Mouse (Mus musculus): Measurements from ENCODE around the gene Snrpe. TPM values are rescaled to one million over a fixed set of nuclear protein-coding genes. Genes with fewer than 3 reads are reported as not detected.

The Snrpe gene
- polyA plus RNA-seq, 1 experiment from 2014 or later = 725 TPM

DNA sequence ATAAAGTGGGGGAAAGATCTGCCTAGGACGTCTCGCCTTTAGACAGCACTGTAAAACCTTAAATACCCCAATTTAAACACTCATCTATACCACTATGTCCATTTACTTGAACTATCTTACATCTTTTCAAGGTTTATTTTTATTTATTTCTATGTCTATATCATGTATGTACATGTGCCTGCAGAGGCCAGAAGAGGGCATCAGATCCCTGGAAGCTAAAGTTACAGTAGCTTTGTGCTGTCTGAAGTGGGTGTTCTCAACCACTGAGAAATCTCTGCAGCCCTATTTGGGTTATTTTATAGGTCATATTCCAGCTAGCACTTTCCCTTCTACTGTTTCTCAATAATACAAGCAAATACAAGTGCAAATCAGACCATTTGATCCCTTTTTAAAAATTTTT, 22.1 kb upstream of the Snrpe start:
- Histone ChIP-seq H3K27ac (ENCODE audit: low read depth, low read length) (no peak overlapping the region), H3K4me3 (ENCODE audit: low read depth, low read length) (no peak overlapping the region), H3K9ac (ENCODE audit: low read depth, low read length) (no peak overlapping the region), H3K27me3 (ENCODE audit: control insufficient read depth, insufficient read depth, low read length) (no peaks in the 10 kb centered on the region), H3K4me1 (replicated peaks; ENCODE audit: control insufficient read depth, insufficient read depth, low read length) (no peaks in the 10 kb centered on the region), H3K4me2 (replicated peaks; ENCODE audit: low read depth, low read length) (no peak overlapping the region), H3K9me3 (ENCODE audit: control insufficient read depth, low read length) (no peaks in the 10 kb centered on the region), H3K36me3 (ENCODE audit: control insufficient read depth, insufficient read depth, low read length) (peaks cover 18% of the 10 kb centered on the region)
- WGBS = 89% methylated on average over 2 of the region's 2 CpGs
- ATAC-seq (ENCODE audit: low FRiP score) = no peak
- no peak for DNase-seq (ENCODE audit: low spot score)

DNA sequence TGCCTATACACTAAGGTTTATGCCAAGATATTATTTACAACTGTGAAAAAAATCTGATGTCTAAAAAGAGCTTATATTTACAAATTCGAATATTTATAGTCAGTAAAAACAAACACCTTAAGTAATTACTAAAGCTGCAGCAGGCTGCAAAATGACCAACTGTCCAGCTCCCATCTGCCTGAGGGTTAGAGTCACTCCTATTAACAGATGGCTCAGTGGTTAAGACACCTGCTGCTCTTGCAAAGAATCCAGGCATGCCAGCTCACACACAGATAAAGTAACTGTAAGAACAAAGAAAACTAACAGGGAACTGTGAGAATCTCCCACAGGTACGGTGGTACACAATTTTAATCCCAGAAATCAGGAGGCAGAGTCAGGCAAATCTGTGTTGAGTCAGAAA, 15.0 kb upstream of the Snrpe start:
- Histone ChIP-seq H3K4me3 (ENCODE audit: low read depth, low read length) (no peak overlapping the region), H3K36me3 (ENCODE audit: control insufficient read depth, insufficient read depth, low read length) (peaks cover 15% of the 10 kb centered on the region), H3K9ac (ENCODE audit: low read depth, low read length) (no peak overlapping the region), H3K27ac (ENCODE audit: low read depth, low read length) (no peak overlapping the region), H3K9me3 (ENCODE audit: control insufficient read depth, low read length) (no peaks in the 10 kb centered on the region), H3K4me1 (replicated peaks; ENCODE audit: control insufficient read depth, insufficient read depth, low read length) (no peaks in the 10 kb centered on the region), H3K27me3 (ENCODE audit: control insufficient read depth, insufficient read depth, low read length) (no peaks in the 10 kb centered on the region), H3K4me2 (replicated peaks; ENCODE audit: low read depth, low read length) (no peak overlapping the region)
- ATAC-seq (ENCODE audit: low FRiP score) (no peak), DNase-seq (ENCODE audit: low spot score) (no peak)
- WGBS = 77% methylated on average over 2 of the region's 2 CpGs

DNA sequence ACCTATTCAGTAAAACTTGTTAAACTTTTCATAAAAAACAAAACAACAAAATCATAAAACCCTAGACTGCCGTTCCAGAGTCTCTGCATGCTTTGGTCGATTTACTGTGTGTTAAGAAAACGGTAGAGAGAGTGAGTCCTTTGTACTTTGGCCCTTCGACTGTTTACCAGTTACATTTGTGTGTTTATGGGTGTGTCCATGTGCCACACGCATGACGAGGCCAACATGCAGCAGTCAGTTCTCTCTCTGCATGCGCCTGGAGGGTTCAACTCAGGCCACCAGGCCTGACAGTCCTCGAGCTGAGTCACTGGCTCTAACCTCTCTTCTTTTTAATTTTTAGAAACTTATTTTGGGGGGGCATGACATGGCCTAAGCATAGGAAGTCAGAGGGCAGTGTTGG, 8.2 kb upstream of the Snrpe start:
- no peak overlapping the region for H3K27ac ChIP-seq (ENCODE audit: low read depth, low read length)
- no peak overlapping the region for H3K4me3 ChIP-seq (ENCODE audit: low read depth, low read length)
- H3K9me3 ChIP-seq (ENCODE audit: control insufficient read depth, low read length) = no peaks in the 10 kb centered on the region
- WGBS = 84% methylated on average over 8 of the region's 8 CpGs
- DNase-seq (ENCODE audit: low spot score) = no peak
- H3K4me1 ChIP-seq (replicated peaks; ENCODE audit: control insufficient read depth, insufficient read depth, low read length) = no peaks in the 10 kb centered on the region
- ATAC-seq (ENCODE audit: low FRiP score) = no peak
- no peaks in the 10 kb centered on the region for H3K27me3 ChIP-seq (ENCODE audit: control insufficient read depth, insufficient read depth, low read length)
- no peak overlapping the region for H3K9ac ChIP-seq (ENCODE audit: low read depth, low read length)
- peaks cover 10% of the 10 kb centered on the region for H3K36me3 ChIP-seq (ENCODE audit: control insufficient read depth, insufficient read depth, low read length)
- H3K4me2 ChIP-seq (replicated peaks; ENCODE audit: low read depth, low read length) = no peak overlapping the region

DNA sequence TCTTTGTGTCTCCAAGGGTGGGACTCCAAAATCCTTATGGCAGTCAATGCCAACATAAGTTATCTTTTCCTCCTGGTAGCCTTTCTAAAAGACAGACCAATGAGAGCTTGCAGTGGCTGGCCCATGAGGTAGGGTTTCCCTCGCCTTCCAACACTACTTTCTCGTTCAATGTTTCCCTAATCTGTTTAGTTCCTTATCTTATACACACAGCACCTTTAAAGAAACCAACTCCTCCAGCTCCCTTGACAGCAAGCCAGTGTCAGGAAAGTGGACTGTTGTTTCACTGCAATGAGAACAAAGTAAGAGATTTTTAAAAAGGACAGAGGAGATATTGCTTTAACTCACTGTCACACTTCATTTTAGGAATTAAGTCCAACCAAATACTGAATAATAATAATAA, 7.8 kb upstream of the Snrpe start:
- Histone ChIP-seq H3K27ac (ENCODE audit: low read depth, low read length) (no peak overlapping the region), H3K9me3 (ENCODE audit: control insufficient read depth, low read length) (no peaks in the 10 kb centered on the region), H3K4me2 (replicated peaks; ENCODE audit: low read depth, low read length) (no peak overlapping the region), H3K4me3 (ENCODE audit: low read depth, low read length) (no peak overlapping the region), H3K27me3 (ENCODE audit: control insufficient read depth, insufficient read depth, low read length) (no peaks in the 10 kb centered on the region), H3K36me3 (ENCODE audit: control insufficient read depth, insufficient read depth, low read length) (peaks cover 10% of the 10 kb centered on the region), H3K9ac (ENCODE audit: low read depth, low read length) (no peak overlapping the region), H3K4me1 (replicated peaks; ENCODE audit: control insufficient read depth, insufficient read depth, low read length) (no peaks in the 10 kb centered on the region)
- WGBS = 71% methylated on average over 2 of the region's 2 CpGs
- ATAC-seq (ENCODE audit: low FRiP score) (no peak), DNase-seq (ENCODE audit: low spot score) (no peak)

DNA sequence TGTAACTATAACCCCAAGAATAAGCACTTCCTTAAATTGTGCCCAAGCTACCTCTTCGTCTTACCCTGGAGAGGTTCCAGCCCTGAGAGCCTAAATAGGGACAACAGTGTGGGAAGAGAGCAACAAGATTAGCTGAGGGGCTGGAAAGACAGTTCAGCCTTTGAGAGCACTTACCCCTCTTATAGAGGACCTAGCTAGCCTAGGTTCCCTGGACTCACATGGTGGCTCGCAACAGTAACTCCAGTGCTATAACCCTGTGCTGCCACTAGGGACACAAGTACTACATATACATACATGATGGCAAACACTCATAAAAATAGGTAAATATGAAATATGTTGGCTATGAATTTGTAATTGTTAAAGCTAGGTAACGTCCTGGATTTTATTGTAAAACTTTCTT, 3.7 kb upstream of the Snrpe start:
- Histone ChIP-seq H3K9ac (ENCODE audit: low read depth, low read length) (no peak overlapping the region), H3K4me3 (ENCODE audit: low read depth, low read length) (no peak overlapping the region), H3K4me1 (replicated peaks; ENCODE audit: control insufficient read depth, insufficient read depth, low read length) (no peaks in the 10 kb centered on the region), H3K9me3 (ENCODE audit: control insufficient read depth, low read length) (no peaks in the 10 kb centered on the region), H3K4me2 (replicated peaks; ENCODE audit: low read depth, low read length) (no peak overlapping the region), H3K36me3 (ENCODE audit: control insufficient read depth, insufficient read depth, low read length) (no peaks in the 10 kb centered on the region), H3K27ac (ENCODE audit: low read depth, low read length) (no peak overlapping the region), H3K27me3 (ENCODE audit: control insufficient read depth, insufficient read depth, low read length) (no peaks in the 10 kb centered on the region)
- WGBS = 77% methylated on average over 3 of the region's 3 CpGs
- ATAC-seq (ENCODE audit: low FRiP score) (no peak), DNase-seq (ENCODE audit: low spot score) (no peak)

DNA sequence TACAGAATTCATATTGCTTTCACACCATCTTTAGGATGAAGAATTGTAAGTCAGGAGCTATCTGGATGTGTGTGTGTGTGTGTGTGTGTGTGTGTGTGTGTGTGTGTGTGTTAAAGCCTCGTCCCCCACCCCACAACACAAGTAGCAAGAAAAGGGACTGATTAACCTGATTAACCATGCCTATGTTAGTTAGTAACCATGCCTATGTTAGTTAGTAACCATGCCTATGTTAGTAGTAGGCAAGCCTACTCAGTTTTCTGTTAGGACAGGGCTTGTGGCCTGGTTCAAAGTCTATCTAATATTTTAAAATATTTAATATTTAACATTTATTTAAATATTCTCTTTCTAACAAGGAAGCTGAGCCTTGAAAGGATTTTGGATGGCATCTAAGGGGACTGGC, 1.3 kb upstream of the Snrpe start:
- H3K27ac ChIP-seq (ENCODE audit: low read depth, low read length) = no peak overlapping the region
- no peak overlapping the region for H3K4me3 ChIP-seq (ENCODE audit: low read depth, low read length)
- H3K4me2 ChIP-seq (replicated peaks; ENCODE audit: low read depth, low read length) = no peak overlapping the region
- WGBS = 83% methylated on average over 1 of the region's 1 CpGs
- H3K9ac ChIP-seq (ENCODE audit: low read depth, low read length) = no peak overlapping the region
- no peaks in the 10 kb centered on the region for H3K27me3 ChIP-seq (ENCODE audit: control insufficient read depth, insufficient read depth, low read length)
- H3K9me3 ChIP-seq (ENCODE audit: control insufficient read depth, low read length) = no peaks in the 10 kb centered on the region
- DNase-seq (ENCODE audit: low spot score) (no peak), ATAC-seq (ENCODE audit: low FRiP score) (no peak)
- peaks cover 2% of the 10 kb centered on the region; the same call in 1 of the 2 replicates for H3K36me3 ChIP-seq (ENCODE audit: control insufficient read depth, insufficient read depth, low read length)
- no peaks in the 10 kb centered on the region for H3K4me1 ChIP-seq (replicated peaks; ENCODE audit: control insufficient read depth, insufficient read depth, low read length)

DNA sequence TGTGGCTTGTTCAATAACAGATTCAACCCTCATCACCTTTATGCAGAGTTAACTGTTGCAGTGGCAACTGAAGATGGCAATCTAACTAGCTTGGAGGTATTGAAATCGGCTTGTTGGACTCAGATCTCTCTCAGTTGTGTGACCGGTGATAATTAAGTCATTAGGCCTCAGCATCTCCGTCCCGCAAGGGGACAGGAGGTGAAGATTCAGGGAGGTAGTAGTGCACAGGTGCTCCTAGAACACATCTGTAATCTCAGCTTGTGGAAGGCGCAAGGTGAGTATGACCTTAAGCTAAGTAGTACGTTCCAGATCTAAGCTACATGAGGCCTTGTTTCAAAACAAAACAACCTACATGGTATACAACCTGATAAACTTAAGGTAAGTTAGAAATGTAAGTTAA, 510 bp upstream of the Snrpe start:
- H3K27ac ChIP-seq (ENCODE audit: low read depth, low read length) = no peak overlapping the region
- peaks cover 3% of the 10 kb centered on the region; the same call in 1 of the 2 replicates for H3K36me3 ChIP-seq (ENCODE audit: control insufficient read depth, insufficient read depth, low read length)
- H3K4me1 ChIP-seq (replicated peaks; ENCODE audit: control insufficient read depth, insufficient read depth, low read length) = no peaks in the 10 kb centered on the region
- no peaks in the 10 kb centered on the region for H3K9me3 ChIP-seq (ENCODE audit: control insufficient read depth, low read length)
- no peak overlapping the region for H3K4me3 ChIP-seq (ENCODE audit: low read depth, low read length)
- no peak; the same call in none of the 2 replicates for ATAC-seq (ENCODE audit: low FRiP score)
- no peak overlapping the region for H3K4me2 ChIP-seq (replicated peaks; ENCODE audit: low read depth, low read length)
- DNase-seq (ENCODE audit: low spot score) = no peak
- H3K27me3 ChIP-seq (ENCODE audit: control insufficient read depth, insufficient read depth, low read length) = no peaks in the 10 kb centered on the region
- H3K9ac ChIP-seq (ENCODE audit: low read depth, low read length) = no peak overlapping the region
- 56% methylated on average over 6 of the region's 6 CpGs for WGBS

DNA sequence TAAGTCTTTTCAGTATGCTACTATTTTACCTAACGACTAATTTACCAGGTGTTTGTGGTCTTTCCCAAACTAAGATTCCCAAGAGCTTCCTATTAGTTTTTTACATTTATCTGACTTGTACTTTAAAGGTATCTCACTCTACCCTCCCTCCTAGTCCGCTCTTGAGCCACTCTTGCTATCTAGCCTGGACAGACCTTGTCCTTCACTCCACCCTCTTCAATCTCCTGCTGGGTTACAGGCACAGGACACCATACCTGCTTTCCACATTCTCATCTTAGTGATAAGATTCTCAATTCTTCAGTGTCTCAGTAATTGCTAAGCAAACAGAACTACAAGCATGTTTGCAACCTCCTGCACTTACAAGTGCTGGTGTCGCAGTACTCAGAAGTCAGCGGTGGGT, 6.9 kb downstream of the Snrpe start:
- ATAC-seq (ENCODE audit: low FRiP score) = no peak

DNA sequence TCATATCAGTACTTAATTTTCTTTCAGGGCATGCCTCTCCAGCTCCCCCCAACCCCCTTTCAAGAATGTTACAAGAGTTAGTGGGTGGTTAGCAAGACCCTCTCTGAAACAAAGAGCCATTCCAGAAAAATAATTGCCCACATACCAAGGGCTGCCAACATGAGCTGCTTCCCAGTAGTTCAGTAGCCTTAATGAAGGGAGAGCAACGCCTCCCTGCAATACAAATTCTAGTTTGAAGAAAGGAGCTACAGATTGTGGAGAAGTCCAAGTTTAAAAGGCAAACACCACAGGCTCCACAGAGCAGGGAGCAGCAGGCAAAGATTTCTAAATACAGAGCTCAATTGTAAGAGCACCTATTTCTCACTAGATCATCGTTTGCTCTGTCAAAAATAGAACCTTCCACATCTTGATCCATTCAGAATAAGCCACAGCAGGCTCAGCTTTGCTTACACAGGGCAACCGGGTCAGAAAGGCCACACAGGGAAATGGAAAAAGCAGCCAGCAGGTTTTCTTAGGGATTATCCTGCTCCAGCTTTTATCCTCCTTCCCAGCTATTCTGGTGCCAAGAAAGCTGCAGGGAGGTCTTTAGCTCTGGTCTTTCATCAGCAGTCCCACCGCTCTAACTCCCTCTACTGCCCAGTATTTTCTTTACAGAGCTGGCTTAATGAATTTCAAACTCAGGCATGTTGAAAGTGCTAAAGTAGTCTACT, 13.6 kb downstream of the Snrpe start:
- H3K4me2 ChIP-seq (replicated peaks; ENCODE audit: low read depth, low read length) = no peak overlapping the region

More for the DNA sequence above, 6.9 kb downstream of the Snrpe start:
- Histone ChIP-seq H3K4me3 (ENCODE audit: low read depth, low read length) (no peak overlapping the region), H3K4me2 (replicated peaks; ENCODE audit: low read depth, low read length) (no peak overlapping the region), H3K9ac (ENCODE audit: low read depth, low read length) (no peak overlapping the region), H3K27ac (ENCODE audit: low read depth, low read length) (no peak overlapping the region), H3K9me3 (ENCODE audit: control insufficient read depth, low read length) (no peaks in the 10 kb centered on the region), H3K36me3 (ENCODE audit: control insufficient read depth, insufficient read depth, low read length) (peaks cover 14% of the 10 kb centered on the region), H3K27me3 (ENCODE audit: control insufficient read depth, insufficient read depth, low read length) (no peaks in the 10 kb centered on the region), H3K4me1 (replicated peaks; ENCODE audit: control insufficient read depth, insufficient read depth, low read length) (no peaks in the 10 kb centered on the region)
- WGBS = 96% methylated on average over 4 of the region's 4 CpGs
- DNase-seq (ENCODE audit: low spot score) = no peak

More for the DNA sequence above, 13.6 kb downstream of the Snrpe start:
- 11% methylated on average over 4 of the region's 4 CpGs for WGBS
- Histone ChIP-seq H3K4me1 (replicated peaks; ENCODE audit: control insufficient read depth, insufficient read depth, low read length) (no peaks in the 10 kb centered on the region), H3K9me3 (ENCODE audit: control insufficient read depth, low read length) (no peaks in the 10 kb centered on the region), H3K27ac (ENCODE audit: low read depth, low read length) (no peak overlapping the region), H3K4me3 (ENCODE audit: low read depth, low read length) (no peak overlapping the region), H3K9ac (ENCODE audit: low read depth, low read length) (no peak overlapping the region), H3K27me3 (ENCODE audit: control insufficient read depth, insufficient read depth, low read length) (no peaks in the 10 kb centered on the region), H3K36me3 (ENCODE audit: control insufficient read depth, insufficient read depth, low read length) (no peaks in the 10 kb centered on the region)
- no peak for ATAC-seq (ENCODE audit: low FRiP score)
- peak; percentile 43 for DNase-seq (ENCODE audit: low spot score)
